Mouse (Mus musculus): ENCODE results near the gene Hoxb9. TPM values are rescaled to one million over a fixed set of nuclear protein-coding genes. Genes with fewer than 3 reads are reported as not detected.

The Hoxb9 gene
- polyA plus RNA-seq, 1 experiment from 2014 or later, result not detected

- H3K36me3 ChIP-seq (ENCODE audit: control insufficient read depth, insufficient read depth, low read length), result no peaks in the 10 kb centered on the region
- no peak overlapping the region for H3K27ac ChIP-seq (replicated peaks in 1 of 2; ENCODE audit: control insufficient read depth in 1 of 2, insufficient read depth in 1 of 2, low read depth in 2 of 2, low read length in 2 of 2)
- H3K4me1 ChIP-seq (ENCODE audit: control insufficient read depth in 2 of 2, insufficient read depth in 2 of 2, low read length in 2 of 2), result peaks cover 0 to 2% of the 10 kb centered on the region in 2 experiments; a peak in 1 of 4 replicates
- WGBS, result 4% methylated on average over 11 of the region's 11 CpGs
- no peak overlapping the region for H3K4me2 ChIP-seq (ENCODE audit: low read length)
- H3K4me3 ChIP-seq (ENCODE audit: control insufficient read depth in 1 of 2, insufficient read depth in 1 of 2, low read depth in 1 of 2, low read length in 2 of 2), result no peak overlapping the region
- no peaks in the 10 kb centered on the region for H3K9me3 ChIP-seq (ENCODE audit: control insufficient read depth, low read length)
- H3K9ac ChIP-seq (ENCODE audit: low read length), result no peak overlapping the region
- peaks cover 100% of the 10 kb centered on the region for H3K27me3 ChIP-seq (ENCODE audit: control insufficient read depth, insufficient read depth, low read length)
- no peak for ATAC-seq (ENCODE audit: insufficient number of reproducible peaks, insufficient read depth, low FRiP score, low read depth)
Observed at GRCm38 (mm10) chr11:96297968-96298635, 26.8 kb downstream of the Hoxb9 start.

- H3K4me3 ChIP-seq (ENCODE audit: control insufficient read depth in 1 of 2, insufficient read depth in 1 of 2, low read depth in 1 of 2, low read length in 2 of 2), result peak overlapping the region in 1 of 2 experiments; percentile 31; a peak in 2 of 4 replicates
- peak overlapping the region; percentile 51 for H3K4me2 ChIP-seq (ENCODE audit: low read length)
- WGBS, result 1% methylated on average over 66 of the region's 66 CpGs
- peaks cover 100% of the 10 kb centered on the region for H3K27me3 ChIP-seq (ENCODE audit: control insufficient read depth, insufficient read depth, low read length)
- H3K36me3 ChIP-seq (ENCODE audit: control insufficient read depth, insufficient read depth, low read length), result no peaks in the 10 kb centered on the region
- H3K27ac ChIP-seq (replicated peaks in 1 of 2; ENCODE audit: control insufficient read depth in 1 of 2, insufficient read depth in 1 of 2, low read depth in 2 of 2, low read length in 2 of 2), result no peak overlapping the region
- ATAC-seq (ENCODE audit: insufficient number of reproducible peaks, insufficient read depth, low FRiP score, low read depth), result no peak
- H3K9ac ChIP-seq (ENCODE audit: low read length), result no peak overlapping the region
- no peaks in the 10 kb centered on the region for H3K9me3 ChIP-seq (ENCODE audit: control insufficient read depth, low read length)
- peaks cover 0 to 2% of the 10 kb centered on the region in 2 experiments; a peak in 1 of 4 replicates for H3K4me1 ChIP-seq (ENCODE audit: control insufficient read depth in 2 of 2, insufficient read depth in 2 of 2, low read length in 2 of 2)
Observed at GRCm38 (mm10) chr11:96298895-96299667, 27.8 kb downstream of the Hoxb9 start.

DNA sequence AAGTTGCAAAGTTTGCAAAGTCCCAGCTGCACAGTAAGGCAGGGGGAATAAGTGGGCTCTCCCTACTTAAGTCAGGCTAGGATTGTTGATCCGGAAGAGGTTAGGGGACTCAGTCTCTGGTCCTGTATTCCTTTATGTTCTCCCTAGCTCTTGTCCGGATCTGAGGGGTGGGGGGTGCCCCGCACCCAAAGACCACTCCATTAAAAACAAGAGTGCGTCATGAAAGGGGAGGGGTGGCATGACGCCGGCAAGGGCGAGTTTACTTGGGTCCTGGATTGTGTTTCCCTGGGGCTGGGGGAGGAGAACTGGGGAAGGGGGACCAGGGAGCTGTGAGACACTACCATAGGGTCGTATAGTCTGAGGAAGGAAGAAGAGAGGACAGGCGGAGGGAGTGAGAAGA, 28.5 kb downstream of the Hoxb9 start:
- Histone ChIP-seq H3K4me2 (ENCODE audit: low read length) (no peak overlapping the region), H3K36me3 (ENCODE audit: control insufficient read depth, insufficient read depth, low read length) (no peaks in the 10 kb centered on the region), H3K9me3 (ENCODE audit: control insufficient read depth, low read length) (no peaks in the 10 kb centered on the region), H3K9ac (ENCODE audit: low read length) (no peak overlapping the region), H3K4me1 (ENCODE audit: control insufficient read depth in 2 of 2, insufficient read depth in 2 of 2, low read length in 2 of 2) (peaks cover 0 to 2% of the 10 kb centered on the region in 2 experiments; a peak in 1 of 4 replicates), H3K27me3 (ENCODE audit: control insufficient read depth, insufficient read depth, low read length) (peaks cover 100% of the 10 kb centered on the region), H3K4me3 (ENCODE audit: control insufficient read depth in 1 of 2, insufficient read depth in 1 of 2, low read depth in 1 of 2, low read length in 2 of 2) (no peak overlapping the region; a peak in 1 of 4 replicates), H3K27ac (replicated peaks in 1 of 2; ENCODE audit: control insufficient read depth in 1 of 2, insufficient read depth in 1 of 2, low read depth in 2 of 2, low read length in 2 of 2) (no peak overlapping the region)
- under 1% methylated on average over 9 of the region's 9 CpGs for WGBS
- ATAC-seq (ENCODE audit: insufficient number of reproducible peaks, insufficient read depth, low FRiP score, low read depth), result no peak

- H3K9ac ChIP-seq (ENCODE audit: low read length), result no peak overlapping the region
- H3K27ac ChIP-seq (replicated peaks in 1 of 2; ENCODE audit: control insufficient read depth in 1 of 2, insufficient read depth in 1 of 2, low read depth in 2 of 2, low read length in 2 of 2), result no peak overlapping the region
- WGBS, result 2% methylated on average over 35 of the region's 35 CpGs
- H3K4me1 ChIP-seq (ENCODE audit: control insufficient read depth in 2 of 2, insufficient read depth in 2 of 2, low read length in 2 of 2), result peaks cover 0 to 2% of the 10 kb centered on the region in 2 experiments; a peak in 1 of 4 replicates
- no peak overlapping the region for H3K4me2 ChIP-seq (ENCODE audit: low read length)
- 0 out of 4 replicates have a peak overlapping the region, but pooled peaks of 1 of the 2 experiments have one; percentile 8 for H3K4me3 ChIP-seq (ENCODE audit: control insufficient read depth in 1 of 2, insufficient read depth in 1 of 2, low read depth in 1 of 2, low read length in 2 of 2)
- peaks cover 100% of the 10 kb centered on the region for H3K27me3 ChIP-seq (ENCODE audit: control insufficient read depth, insufficient read depth, low read length)
- no peaks in the 10 kb centered on the region for H3K9me3 ChIP-seq (ENCODE audit: control insufficient read depth, low read length)
- no peak for ATAC-seq (ENCODE audit: insufficient number of reproducible peaks, insufficient read depth, low FRiP score, low read depth)
- H3K36me3 ChIP-seq (ENCODE audit: control insufficient read depth, insufficient read depth, low read length), result no peaks in the 10 kb centered on the region
Observed at GRCm38 (mm10) chr11:96300354-96301063, 29.3 kb downstream of the Hoxb9 start.

DNA sequence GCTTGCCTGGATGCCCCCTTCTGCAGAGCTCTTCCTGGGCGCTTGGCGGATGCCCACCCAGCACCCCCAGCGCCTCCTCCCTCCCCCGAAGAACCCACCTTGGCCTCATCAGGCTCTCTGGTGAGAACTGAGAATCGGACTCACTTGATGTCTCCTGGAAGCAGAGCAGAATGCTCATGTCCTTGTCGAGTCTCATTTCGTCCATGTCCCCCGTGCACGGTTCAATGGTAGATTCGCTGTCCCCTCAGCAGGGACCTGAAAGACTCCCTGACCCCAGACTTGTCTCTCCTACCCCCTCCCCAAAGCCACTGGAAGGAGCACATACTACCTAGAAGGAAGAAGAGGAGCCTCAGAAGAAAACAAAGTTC, 29.8 kb downstream of the Hoxb9 start:
- Histone ChIP-seq H3K9me3 (ENCODE audit: control insufficient read depth, low read length) (no peaks in the 10 kb centered on the region), H3K9ac (ENCODE audit: low read length) (no peak overlapping the region), H3K27ac (replicated peaks in 1 of 2; ENCODE audit: control insufficient read depth in 1 of 2, insufficient read depth in 1 of 2, low read depth in 2 of 2, low read length in 2 of 2) (no peak overlapping the region), H3K4me2 (ENCODE audit: low read length) (no peak overlapping the region), H3K4me1 (ENCODE audit: control insufficient read depth in 2 of 2, insufficient read depth in 2 of 2, low read length in 2 of 2) (peaks cover 0 to 2% of the 10 kb centered on the region in 2 experiments; a peak in 1 of 4 replicates), H3K4me3 (ENCODE audit: control insufficient read depth in 1 of 2, insufficient read depth in 1 of 2, low read depth in 1 of 2, low read length in 2 of 2) (0 out of 4 replicates have a peak overlapping the region, but pooled peaks of 1 of the 2 experiments have one; percentile 8), H3K36me3 (ENCODE audit: control insufficient read depth, insufficient read depth, low read length) (no peaks in the 10 kb centered on the region), H3K27me3 (ENCODE audit: control insufficient read depth, insufficient read depth, low read length) (peaks cover 100% of the 10 kb centered on the region)
- 9% methylated on average over 10 of the region's 10 CpGs for WGBS
- ATAC-seq (ENCODE audit: insufficient number of reproducible peaks, insufficient read depth, low FRiP score, low read depth), result no peak

DNA sequence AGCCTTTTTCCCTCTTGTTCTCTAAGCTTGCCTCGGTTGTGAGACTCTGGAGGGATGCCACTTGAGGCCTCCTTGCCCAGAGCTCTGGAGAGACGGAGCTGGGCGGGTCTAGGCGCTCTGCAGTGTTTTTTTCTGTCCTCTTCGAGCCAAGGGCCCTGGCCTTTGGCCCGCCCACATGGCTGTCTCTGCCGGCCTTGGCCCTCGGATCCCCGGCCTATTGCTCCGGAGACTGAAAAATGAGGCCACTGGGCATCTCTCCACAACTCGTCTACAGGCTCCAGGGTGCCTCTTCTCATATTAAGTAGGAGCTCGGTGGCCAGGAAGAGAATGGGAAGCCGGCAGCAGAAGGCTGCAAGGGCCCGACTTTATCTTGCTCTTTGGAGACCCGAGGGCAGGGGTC, 30.6 kb downstream of the Hoxb9 start:
- Histone ChIP-seq H3K36me3 (ENCODE audit: control insufficient read depth, insufficient read depth, low read length) (no peaks in the 10 kb centered on the region), H3K9me3 (ENCODE audit: control insufficient read depth, low read length) (no peaks in the 10 kb centered on the region), H3K27me3 (ENCODE audit: control insufficient read depth, insufficient read depth, low read length) (peaks cover 100% of the 10 kb centered on the region), H3K27ac (replicated peaks in 1 of 2; ENCODE audit: control insufficient read depth in 1 of 2, insufficient read depth in 1 of 2, low read depth in 2 of 2, low read length in 2 of 2) (no peak overlapping the region), H3K4me1 (ENCODE audit: control insufficient read depth in 2 of 2, insufficient read depth in 2 of 2, low read length in 2 of 2) (peaks cover 0 to 2% of the 10 kb centered on the region in 2 experiments; a peak in 1 of 4 replicates), H3K4me2 (ENCODE audit: low read length) (no peak overlapping the region), H3K9ac (ENCODE audit: low read length) (no peak overlapping the region), H3K4me3 (ENCODE audit: control insufficient read depth in 1 of 2, insufficient read depth in 1 of 2, low read depth in 1 of 2, low read length in 2 of 2) (no peak overlapping the region)
- WGBS, result 4% methylated on average over 15 of the region's 15 CpGs
- ATAC-seq (ENCODE audit: insufficient number of reproducible peaks, insufficient read depth, low FRiP score, low read depth), result no peak

- H3K36me3 ChIP-seq (ENCODE audit: control insufficient read depth, insufficient read depth, low read length), result no peaks in the 10 kb centered on the region
- H3K4me3 ChIP-seq (ENCODE audit: control insufficient read depth in 1 of 2, insufficient read depth in 1 of 2, low read depth in 1 of 2, low read length in 2 of 2), result no peak overlapping the region
- no peak overlapping the region for H3K9ac ChIP-seq (ENCODE audit: low read length)
- ATAC-seq (ENCODE audit: insufficient number of reproducible peaks, insufficient read depth, low FRiP score, low read depth), result no peak
- H3K4me2 ChIP-seq (ENCODE audit: low read length), result no peak overlapping the region
- H3K27me3 ChIP-seq (ENCODE audit: control insufficient read depth, insufficient read depth, low read length), result peaks cover 100% of the 10 kb centered on the region
- peaks cover 0 to 2% of the 10 kb centered on the region in 2 experiments; a peak in 1 of 4 replicates for H3K4me1 ChIP-seq (ENCODE audit: control insufficient read depth in 2 of 2, insufficient read depth in 2 of 2, low read length in 2 of 2)
- no peaks in the 10 kb centered on the region for H3K9me3 ChIP-seq (ENCODE audit: control insufficient read depth, low read length)
- WGBS, result 6% methylated on average over 23 of the region's 23 CpGs
- H3K27ac ChIP-seq (replicated peaks in 1 of 2; ENCODE audit: control insufficient read depth in 1 of 2, insufficient read depth in 1 of 2, low read depth in 2 of 2, low read length in 2 of 2), result no peak overlapping the region
Observed at GRCm38 (mm10) chr11:96302381-96303150, 31.3 kb downstream of the Hoxb9 start.

Data from heart, embryonic 14.5 days (tissue).